In genomic region chr1:133347693-133348520, GRCm38 (mm10) we compare ENCODE assay signal across 13 mouse cellular contexts. TPM values are rescaled to one million over a fixed set of nuclear protein-coding genes. Genes with fewer than 3 reads are reported as not detected.
DNase-seq lines count a peak whose midpoint lies in the region; ATAC-seq and TF ChIP-seq lines count a peak whose summit lies in the region.
"Had no signal": no experiment of that assay in that cellular context is flagged by ENCODE, and none has a peak within 500 bp of the region (broad histone marks: within the 10 kb centered on the region; RNA-seq: fewer than 3 reads in every experiment).

No protein-coding gene starts in this region.

- H3K36me3 ChIP-seq in stomach, postnatal 0 days (ENCODE audit: control insufficient read depth, insufficient read depth, low read length) = no peaks in the 10 kb centered on the region
- H3K36me3 ChIP-seq in hindbrain, embryonic 12.5 days = no peaks in the 10 kb centered on the region
- H3K36me3 ChIP-seq: limb, embryonic 13.5 days had no signal

- no peak for TF ChIP-seq CTCF in lung, adult 2 months (IDR thresholded peaks at IDR 0.05; ENCODE audit: insufficient read depth, low read length)
- TF ChIP-seq CTCF in stomach, postnatal 0 days (IDR thresholded peaks at IDR 0.05; ENCODE audit: low read depth) = no peak

- peak; percentile 34 for DNase-seq in lung, postnatal 25 days (ENCODE audit: low spot score)
- no peak for DNase-seq in lung, adult 2 months
- DNase-seq in adrenal gland, postnatal 10 days = peak; percentile 52
- DNase-seq in kidney, postnatal 14 days = peak; percentile 72
- DNase-seq in stomach, postnatal 0 days (ENCODE audit: low spot score) = peak; percentile 43
- DNase-seq in layer of hippocampus, postnatal 10 days (ENCODE audit: low spot score in 2 of 2) = no peak
- DNase-seq: cerebellum, adult 8-10 months had no signal

- no peak for TF ChIP-seq EP300 in stomach, postnatal 0 days (optimal IDR thresholded peaks at IDR 0.05)

- peak; percentile 83 for ATAC-seq in stomach, postnatal 0 days (ENCODE audit: low FRiP score, low TSS enrichment)
- no peak for ATAC-seq in hindbrain, embryonic 12.5 days (ENCODE audit: low FRiP score)
- ATAC-seq: hindbrain, postnatal 0 days had no signal

- H3K27me3 ChIP-seq in stomach, postnatal 0 days (ENCODE audit: control insufficient read depth, insufficient read depth, low read length) = no peaks in the 10 kb centered on the region
- no peaks in the 10 kb centered on the region for H3K27me3 ChIP-seq in hindbrain, embryonic 12.5 days

- WGBS in lung, adult 2 months = 44% methylated on average over 11 of the region's 11 CpGs
- WGBS in stomach, postnatal 0 days = 45% methylated on average over 11 of the region's 11 CpGs
- 82% methylated on average over 11 of the region's 11 CpGs for WGBS in hindbrain, embryonic 12.5 days

- no peaks in the 10 kb centered on the region for H3K9me3 ChIP-seq in stomach, postnatal 0 days (ENCODE audit: control insufficient read depth, low read length)
- H3K9me3 ChIP-seq in hindbrain, embryonic 12.5 days (replicated peaks) = no peaks in the 10 kb centered on the region
- H3K9me3 ChIP-seq: limb, embryonic 13.5 days had no signal

- H3K9ac ChIP-seq in stomach, postnatal 0 days (ENCODE audit: low read length) = no peak overlapping the region
- no peak overlapping the region for H3K9ac ChIP-seq in hindbrain, embryonic 12.5 days
- H3K9ac ChIP-seq: limb, embryonic 13.5 days had no signal

- H3K27ac ChIP-seq in stomach, postnatal 0 days (replicated peaks) = no peak overlapping the region
- no peak overlapping the region for H3K27ac ChIP-seq in hindbrain, embryonic 12.5 days
- H3K27ac ChIP-seq: hindbrain, postnatal 0 days; limb, embryonic 13.5 days had no signal

- H3K4me3 ChIP-seq in lung, adult 2 months (replicated peaks; ENCODE audit: extremely low read depth, low read depth, low read length) = no peak overlapping the region
- no peak overlapping the region for H3K4me3 ChIP-seq in stomach, postnatal 0 days (ENCODE audit: low read depth, low read length)
- no peak overlapping the region for H3K4me3 ChIP-seq in hindbrain, embryonic 12.5 days
- H3K4me3 ChIP-seq: erythroblast, embryonic 14.5 days; limb, embryonic 13.5 days had no signal

- no peak overlapping the region for H3K4me2 ChIP-seq in stomach, postnatal 0 days (replicated peaks; ENCODE audit: low read depth)
- H3K4me2 ChIP-seq in hindbrain, embryonic 12.5 days (replicated peaks) = no peak overlapping the region
- H3K4me2 ChIP-seq: limb, embryonic 13.5 days had no signal

- no peak for TF ChIP-seq POLR2A in lung, adult 2 months (IDR thresholded peaks at IDR 0.05; ENCODE audit: borderline replicate concordance, extremely low read depth, low read depth, low read length)

- no peaks in the 10 kb centered on the region for H3K4me1 ChIP-seq in lung, adult 2 months (ENCODE audit: control insufficient read depth, insufficient read depth, low read length)
- H3K4me1 ChIP-seq in stomach, postnatal 0 days (replicated peaks; ENCODE audit: control insufficient read depth, insufficient read depth) = 0 out of 2 replicates have a peak, but pooled peaks cover 3% of the 10 kb centered on the region
- peaks cover 10% of the 10 kb centered on the region; the same call in 1 of the 2 replicates for H3K4me1 ChIP-seq in hindbrain, embryonic 12.5 days
- H3K4me1 ChIP-seq: limb, embryonic 13.5 days had no signal

RNA-seq across cellular contexts. Expression of gene Ren1, which starts 2.4 kb away (rescaled TPM):
- 0.07 TPM in 2 replicates for polyA plus RNA-seq in lung, adult 2 months (2012; rRNA removed)
- total RNA-seq in adrenal gland, postnatal 10 days (2021) = 1 to 10 TPM in 1 of 2 experiments, under 1 TPM in 1; 0.94 to 5.1 TPM
- 2.9 and 6.1 TPM in 2 replicates for polyA plus RNA-seq in stomach, postnatal 0 days (2015; fragmentation: Nextera tagmentation; extraction: Ambion mirVana)
- polyA plus RNA-seq in hindbrain, embryonic 12.5 days (2016; fragmentation: Nextera tagmentation; extraction: Ambion mirVana) = 0.99 and 1.9 TPM in 2 replicates
- total RNA-seq in layer of hippocampus, postnatal 10 days (2021) = under 1 TPM in 1 of 2 experiments, not detected in 1; 0.37 TPM
- total RNA-seq: heart, adult 18-20 months; midbrain, postnatal 0 days had no signal
- polyA plus RNA-seq: erythroblast, embryonic 14.5 days; midbrain, postnatal 0 days had no signal

RNA-seq across cellular contexts. Expression of gene Etnk2, which starts 15.5 kb away (rescaled TPM):
- polyA plus RNA-seq in lung, adult 2 months (2012; rRNA removed) = 0.59 and 0.93 TPM in 2 replicates
- 10 to 100 TPM; 10.2 to 24.1 TPM for total RNA-seq in adrenal gland, postnatal 10 days (2021)
- polyA plus RNA-seq in stomach, postnatal 0 days (2015; fragmentation: Nextera tagmentation; extraction: Ambion mirVana) = 2.8 and 4.2 TPM in 2 replicates
- 5.2 and 5.6 TPM in 2 replicates for polyA plus RNA-seq in hindbrain, embryonic 12.5 days (2016; fragmentation: Nextera tagmentation; extraction: Ambion mirVana)
- total RNA-seq in layer of hippocampus, postnatal 10 days (2021) = 1 to 10 TPM; 5.3 to 7.3 TPM
- polyA plus RNA-seq: erythroblast, embryonic 14.5 days had no signal

RNA-seq across cellular contexts. Expression of gene Kiss1, which starts 26.2 kb away (rescaled TPM):
- polyA plus RNA-seq in lung, adult 2 months (2012; rRNA removed) = 0.56 and 0.81 TPM in 2 replicates
- not detected for total RNA-seq in adrenal gland, postnatal 10 days (2021)
- polyA plus RNA-seq in stomach, postnatal 0 days (2015; fragmentation: Nextera tagmentation; extraction: Ambion mirVana) = not detected in 2 replicates
- polyA plus RNA-seq in hindbrain, embryonic 12.5 days (2016; fragmentation: Nextera tagmentation; extraction: Ambion mirVana) = not detected in 2 replicates
- total RNA-seq in layer of hippocampus, postnatal 10 days (2021) = under 1 TPM in 1 of 2 experiments, not detected in 1; 0.59 TPM
- total RNA-seq: heart, adult 18-20 months; hindbrain, postnatal 0 days; midbrain, postnatal 0 days had no signal
- polyA plus RNA-seq: erythroblast, embryonic 14.5 days; hindbrain, postnatal 0 days; limb, embryonic 13.5 days had no signal

RNA-seq across cellular contexts. Expression of gene Golt1a, which starts 38.3 kb away (rescaled TPM):
- polyA plus RNA-seq in lung, adult 2 months (2012; rRNA removed) = 1.1 and 1.3 TPM in 2 replicates
- total RNA-seq in adrenal gland, postnatal 10 days (2021) = 1 to 10 TPM; 1.4 to 4.3 TPM
- polyA plus RNA-seq in stomach, postnatal 0 days (2015; fragmentation: Nextera tagmentation; extraction: Ambion mirVana) = 7.6 and 10.8 TPM in 2 replicates
- not detected in 2 replicates for polyA plus RNA-seq in hindbrain, embryonic 12.5 days (2016; fragmentation: Nextera tagmentation; extraction: Ambion mirVana)
- not detected for total RNA-seq in layer of hippocampus, postnatal 10 days (2021)
- total RNA-seq: heart, adult 18-20 months; hindbrain, postnatal 0 days; midbrain, postnatal 0 days had no signal
- polyA plus RNA-seq: erythroblast, embryonic 14.5 days; limb, embryonic 13.5 days; midbrain, postnatal 0 days had no signal

Comparison
In these comparisons a context has a peak if more than half of its experiments do, and no peak if none do; other contexts are left out.
1. DNase-seq: peak in lung, postnatal 25 days (single experiment), adrenal gland, postnatal 10 days (single experiment), kidney, postnatal 14 days (single experiment) and stomach, postnatal 0 days (single experiment); none in lung, adult 2 months (single experiment) and layer of hippocampus, postnatal 10 days (0 of 2).